Mouse (Mus musculus): ENCODE results near the gene Nfia.

Gene Nfia

GRCm38 (mm10) chr4:98107936-98108675 is 335.6 kb downstream of the Nfia start:
- DNase-seq, result no peak

- no peak for DNase-seq
These were observed 336.1 kb downstream of the Nfia start for GRCm38 (mm10) chr4:98108676-98109016.

- DNase-seq, result peak; percentile 74 to 87
These were observed 336.5 kb downstream of the Nfia start for GRCm38 (mm10) chr4:98109064-98109463.

- DNase-seq, result no peak
These were observed 337.4 kb downstream of the Nfia start for GRCm38 (mm10) chr4:98109911-98110310.

GRCm38 (mm10) chr4:98113289-98114024 is 340.9 kb downstream of the Nfia start:
- no peak for DNase-seq

- DNase-seq, result no peak
These were observed 342.4 kb downstream of the Nfia start for GRCm38 (mm10) chr4:98114966-98115365.

GRCm38 (mm10) chr4:98115401-98115800 is 342.9 kb downstream of the Nfia start:
- DNase-seq, result no peak

GRCm38 (mm10) chr4:98116046-98116445 is 343.5 kb downstream of the Nfia start:
- no peak for DNase-seq

- no peak for DNase-seq
These were observed 345.6 kb downstream of the Nfia start for GRCm38 (mm10) chr4:98118126-98118525.

- DNase-seq, result no peak
These were observed 346.5 kb downstream of the Nfia start for GRCm38 (mm10) chr4:98118761-98119675.

- DNase-seq, result no peak
These were observed 347.5 kb downstream of the Nfia start for GRCm38 (mm10) chr4:98119949-98120531.

GRCm38 (mm10) chr4:98120706-98121340 is 348.3 kb downstream of the Nfia start:
- no peak for DNase-seq

GRCm38 (mm10) chr4:98126003-98126677 is 353.6 kb downstream of the Nfia start:
- no peak for DNase-seq

GRCm38 (mm10) chr4:98130798-98131197 is 358.3 kb downstream of the Nfia start:
- DNase-seq, result no peak

GRCm38 (mm10) chr4:98134027-98134426 is 361.5 kb downstream of the Nfia start:
- DNase-seq, result no peak

- no peak for DNase-seq
These were observed 363.5 kb downstream of the Nfia start for GRCm38 (mm10) chr4:98136072-98136471.

GRCm38 (mm10) chr4:98142879-98143436 is 370.4 kb downstream of the Nfia start:
- DNase-seq, result no peak

- no peak for DNase-seq
These were observed 378.0 kb downstream of the Nfia start for GRCm38 (mm10) chr4:98150576-98150975.

- no peak for DNase-seq
These were observed 385.4 kb downstream of the Nfia start for GRCm38 (mm10) chr4:98157921-98158320.

- no peak for DNase-seq
These were observed 393.8 kb downstream of the Nfia start for GRCm38 (mm10) chr4:98166379-98166778.
